Mouse (Mus musculus) intestine, embryonic 14.5 days (tissue): ENCODE data around the gene Rgr. TPM values are rescaled to one million over a fixed set of nuclear protein-coding genes. Genes with fewer than 3 reads are reported as not detected.

Experiments used
- polyA plus RNA-seq: library from polyadenylated mRNA; unstranded; fragments of >200 nt; fragmentation: Nextera tagmentation; extraction: Ambion mirVana; gene quantifications from 2 replicates; pipeline ENCODE4 v1.2.1, GENCODE M21; 2014

The Rgr gene
- polyA plus RNA-seq, 1 experiment from 2014 or later: not detected

Other genes starting within 250 kb of the Rgr start
- 27.3 and 31.1 TPM in 2 replicates for gene Ccser2, start 80.2 kb downstream of the Rgr start, polyA plus RNA-seq
- not detected in 2 replicates for gene Lrit1, start 5.9 kb upstream of the Rgr start, polyA plus RNA-seq
- not detected in 2 replicates for gene Lrit2, start 19.0 kb upstream of the Rgr start, polyA plus RNA-seq
- 0.24 and 0.47 TPM in 2 replicates for gene Cdhr1, start 49.4 kb upstream of the Rgr start, polyA plus RNA-seq
- 31.9 and 42.4 TPM in 2 replicates for gene 2610528A11Rik, start 65.1 kb upstream of the Rgr start, polyA plus RNA-seq
- gene Ghitm, start 86.3 kb upstream of the Rgr start, polyA plus RNA-seq: 235 and 238 TPM in 2 replicates